Comparison of ENCODE assay signal across 10 mouse cellular contexts in genomic region chr5:102777852-102778251, GRCm38 (mm10).
DNase-seq lines count a peak whose midpoint lies in the region; ATAC-seq and TF ChIP-seq lines count a peak whose summit lies in the region.
"Had no signal": no experiment of that assay in that cellular context is flagged by ENCODE, and none has a peak within 500 bp of the region (broad histone marks: within the 10 kb centered on the region; RNA-seq: fewer than 3 reads in every experiment).

No protein-coding gene starts in this region.

- H3K4me1 ChIP-seq in embryonic facial prominence, embryonic 14.5 days (ENCODE audit: control insufficient read depth, insufficient read depth, low read length): no peaks in the 10 kb centered on the region; the same call in none of the 2 replicates

- peak overlapping the region; percentile 17 for H3K27ac ChIP-seq in gastrocnemius, adult 2 months
- H3K27ac ChIP-seq in embryonic facial prominence, embryonic 14.5 days (replicated peaks; ENCODE audit: low read depth, low read length): no peak overlapping the region

- no peak for TF ChIP-seq CTCF in gastrocnemius, adult 2 months (IDR thresholded peaks at IDR 0.05)

- H3K9ac ChIP-seq in embryonic facial prominence, embryonic 14.5 days (ENCODE audit: low read depth, low read length): no peak overlapping the region
- H3K9ac ChIP-seq: liver, postnatal 0 days had no signal

- H3K4me3 ChIP-seq in gastrocnemius, adult 2 months: peak overlapping the region; percentile 27
- H3K4me3 ChIP-seq in embryonic facial prominence, embryonic 14.5 days (ENCODE audit: low read depth, low read length): no peak overlapping the region

- intact Hi-C loops in gastrocnemius, adult 2 months (cut with DNase I): no loop called here

- no peaks in the 10 kb centered on the region for H3K36me3 ChIP-seq in embryonic facial prominence, embryonic 14.5 days (ENCODE audit: control insufficient read depth, insufficient read depth, low read length)

- H3K27me3 ChIP-seq in embryonic facial prominence, embryonic 14.5 days (replicated peaks; ENCODE audit: control insufficient read depth, insufficient read depth, low read length): no peaks in the 10 kb centered on the region

- DNase-seq in gastrocnemius, adult 2 months: no peak
- DNase-seq in gastrocnemius, postnatal 4 days (ENCODE audit: low spot score in 2 of 2): no peak
- peak; percentile 39 for DNase-seq in lung, postnatal 36 days
- no peak for DNase-seq in lung, postnatal 10 days
- peak; percentile 65 for DNase-seq in embryonic facial prominence, embryonic 14.5 days (ENCODE audit: low spot score)
- DNase-seq in embryo, embryonic 9.5 days (ENCODE audit: extremely low spot score): no peak
- DNase-seq: cerebellum, adult 9-10 months; liver, postnatal 0 days had no signal

- no peaks in the 10 kb centered on the region for H3K9me3 ChIP-seq in embryonic facial prominence, embryonic 14.5 days (ENCODE audit: control insufficient read depth, low read length)

- ATAC-seq in embryonic facial prominence, embryonic 14.5 days (ENCODE audit: low read depth): peak; percentile 71; the same call in 1 of the 2 replicates
- ATAC-seq in megakaryocyte progenitor cell, adult 5-6 weeks (replicated peaks; ENCODE audit: poor library complexity): peak; percentile 98
- ATAC-seq in erythroid progenitor cell, adult 5-6 weeks (replicated peaks; ENCODE audit: low FRiP score, poor library complexity, severe bottlenecking): no peak
- ATAC-seq: liver, postnatal 0 days had no signal

- no peak overlapping the region for H3K4me2 ChIP-seq in embryonic facial prominence, embryonic 14.5 days (ENCODE audit: low read depth, low read length)

- 69% methylated on average over 9 of the region's 9 CpGs for WGBS in embryonic facial prominence, embryonic 14.5 days

Comparison
In these comparisons a context has a peak if more than half of its experiments do, and no peak if none do; other contexts are left out.
1. DNase-seq: peak in lung, postnatal 36 days (single experiment) and embryonic facial prominence, embryonic 14.5 days (single experiment); none in gastrocnemius, adult 2 months (single experiment), gastrocnemius, postnatal 4 days (0 of 2), lung, postnatal 10 days (single experiment) and embryo, embryonic 9.5 days (single experiment).